Mouse (Mus musculus): ENCODE data around the gene Mepce. TPM values are rescaled to one million over a fixed set of nuclear protein-coding genes. Genes with fewer than 3 reads are reported as not detected.

Gene Mepce
- total and polyA plus RNA-seq, 3 experiments, result 58.7 to 74.2 TPM; not detected in 1

Other genes with a start within 250 kb of the Mepce start
- 0.15 TPM in 1 of 2 replicates, not detected in the other for gene Actl6b, start 234.1 kb downstream of the Mepce start, total RNA-seq (2012; rRNA removed)
- not detected for gene Actl6b, start 234.1 kb downstream of the Mepce start, polyA plus RNA-seq (2012; ENCODE audit: insufficient read depth in 1 of 2, insufficient read length in 2 of 2, low read depth in 1 of 2, low replicate concordance in 2 of 2, missing spikeins in 1 of 2)
- gene Tfr2, start 217.8 kb downstream of the Mepce start, total RNA-seq (2012; rRNA removed), result 76.9 and 96.2 TPM in 2 replicates
- 100 to 1,000 TPM in 1 of 2 experiments, not detected in 1; 112 TPM for gene Tfr2, start 217.8 kb downstream of the Mepce start, polyA plus RNA-seq (2012; ENCODE audit: insufficient read depth in 1 of 2, insufficient read length in 2 of 2, low read depth in 1 of 2, low replicate concordance in 2 of 2, missing spikeins in 1 of 2)
- gene Mospd3, start 186.6 kb downstream of the Mepce start, total RNA-seq (2012; rRNA removed), result 11.9 and 12.4 TPM in 2 replicates
- 100 to 1,000 TPM in 1 of 2 experiments, not detected in 1; 144 TPM for gene Mospd3, start 186.6 kb downstream of the Mepce start, polyA plus RNA-seq (2012; ENCODE audit: insufficient read depth in 1 of 2, insufficient read length in 2 of 2, low read depth in 1 of 2, low replicate concordance in 2 of 2, missing spikeins in 1 of 2)
- gene Pcolce, start 173.9 kb downstream of the Mepce start, total RNA-seq (2012; rRNA removed), result 0.07 and 0.23 TPM in 2 replicates
- gene Pcolce, start 173.9 kb downstream of the Mepce start, polyA plus RNA-seq (2012; ENCODE audit: insufficient read depth in 1 of 2, insufficient read length in 2 of 2, low read depth in 1 of 2, low replicate concordance in 2 of 2, missing spikeins in 1 of 2), result under 1 TPM in 1 of 2 experiments, not detected in 1; 0.77 TPM
- 0.13 and 0.42 TPM in 2 replicates for gene Fbxo24, start 158.7 kb downstream of the Mepce start, total RNA-seq (2012; rRNA removed)
- under 1 TPM in 1 of 2 experiments, not detected in 1; 0.46 TPM for gene Fbxo24, start 158.7 kb downstream of the Mepce start, polyA plus RNA-seq (2012; ENCODE audit: insufficient read depth in 1 of 2, insufficient read length in 2 of 2, low read depth in 1 of 2, low replicate concordance in 2 of 2, missing spikeins in 1 of 2)
- 9.1 and 9.7 TPM in 2 replicates for gene Lrch4, start 158.5 kb downstream of the Mepce start, total RNA-seq (2012; rRNA removed)
- gene Lrch4, start 158.5 kb downstream of the Mepce start, polyA plus RNA-seq (2012; ENCODE audit: insufficient read depth in 1 of 2, insufficient read length in 2 of 2, low read depth in 1 of 2, low replicate concordance in 2 of 2, missing spikeins in 1 of 2), result 100 to 1,000 TPM in 1 of 2 experiments, 10 to 100 TPM in 1; 47.0 to 239 TPM
- gene Gm20605, start 158.5 kb downstream of the Mepce start, total RNA-seq (2012; rRNA removed), result 2.4 and 2.5 TPM in 2 replicates
- 10 to 100 TPM in 1 of 2 experiments, not detected in 1; 12.7 TPM for gene Gm20605, start 158.5 kb downstream of the Mepce start, polyA plus RNA-seq (2012; ENCODE audit: insufficient read depth in 1 of 2, insufficient read length in 2 of 2, low read depth in 1 of 2, low replicate concordance in 2 of 2, missing spikeins in 1 of 2)
- gene Sap25, start 146.3 kb downstream of the Mepce start, total RNA-seq (2012; rRNA removed), result 1.9 and 3.0 TPM in 2 replicates
- gene Sap25, start 146.3 kb downstream of the Mepce start, polyA plus RNA-seq (2012; ENCODE audit: insufficient read depth in 1 of 2, insufficient read length in 2 of 2, low read depth in 1 of 2, low replicate concordance in 2 of 2, missing spikeins in 1 of 2), result 10 to 100 TPM in 1 of 2 experiments, not detected in 1; 22.7 TPM
- 0.10 TPM in 1 of 2 replicates, not detected in the other for gene Irs3, start 141.9 kb downstream of the Mepce start, total RNA-seq (2012; rRNA removed)
- gene Irs3, start 141.9 kb downstream of the Mepce start, polyA plus RNA-seq (2012; ENCODE audit: insufficient read depth in 1 of 2, insufficient read length in 2 of 2, low read depth in 1 of 2, low replicate concordance in 2 of 2, missing spikeins in 1 of 2), result not detected
- 18.7 and 30.0 TPM in 2 replicates for gene Agfg2, start 102.9 kb downstream of the Mepce start, total RNA-seq (2012; rRNA removed)
- 10 to 100 TPM in 1 of 2 experiments, not detected in 1; 38.9 TPM for gene Agfg2, start 102.9 kb downstream of the Mepce start, polyA plus RNA-seq (2012; ENCODE audit: insufficient read depth in 1 of 2, insufficient read length in 2 of 2, low read depth in 1 of 2, low replicate concordance in 2 of 2, missing spikeins in 1 of 2)
- gene Nyap1, start 46.0 kb downstream of the Mepce start, total RNA-seq (2012; rRNA removed), result 0.39 and 0.42 TPM in 2 replicates
- 1 to 10 TPM in 1 of 2 experiments, not detected in 1; 1.1 TPM for gene Nyap1, start 46.0 kb downstream of the Mepce start, polyA plus RNA-seq (2012; ENCODE audit: insufficient read depth in 1 of 2, insufficient read length in 2 of 2, low read depth in 1 of 2, low replicate concordance in 2 of 2, missing spikeins in 1 of 2)
- 52.7 and 58.3 TPM in 2 replicates for gene Tsc22d4, start 41.9 kb downstream of the Mepce start, total RNA-seq (2012; rRNA removed)
- gene Tsc22d4, start 41.9 kb downstream of the Mepce start, polyA plus RNA-seq (2012; ENCODE audit: insufficient read depth in 1 of 2, insufficient read length in 2 of 2, low read depth in 1 of 2, low replicate concordance in 2 of 2, missing spikeins in 1 of 2), result 100 to 1,000 TPM in 1 of 2 experiments, not detected in 1; 203 TPM
- 35.0 and 35.8 TPM in 2 replicates for gene Ppp1r35, start 8.8 kb downstream of the Mepce start, total RNA-seq (2012; rRNA removed)
- 10 to 100 TPM in 1 of 2 experiments, not detected in 1; 46.2 TPM for gene Ppp1r35, start 8.8 kb downstream of the Mepce start, polyA plus RNA-seq (2012; ENCODE audit: insufficient read depth in 1 of 2, insufficient read length in 2 of 2, low read depth in 1 of 2, low replicate concordance in 2 of 2, missing spikeins in 1 of 2)
- gene Zcwpw1, start 143 bp upstream of the Mepce start, total RNA-seq (2012; rRNA removed), result 5.6 and 11.1 TPM in 2 replicates
- gene Zcwpw1, start 143 bp upstream of the Mepce start, polyA plus RNA-seq (2012; ENCODE audit: insufficient read depth in 1 of 2, insufficient read length in 2 of 2, low read depth in 1 of 2, low replicate concordance in 2 of 2, missing spikeins in 1 of 2), result 10 to 100 TPM in 1 of 2 experiments, not detected in 1; 16.0 TPM
- 0.36 and 1.5 TPM in 2 replicates for gene Pilra, start 48.6 kb upstream of the Mepce start, total RNA-seq (2012; rRNA removed)
- gene Pilra, start 48.6 kb upstream of the Mepce start, polyA plus RNA-seq (2012; ENCODE audit: insufficient read depth in 1 of 2, insufficient read length in 2 of 2, low read depth in 1 of 2, low replicate concordance in 2 of 2, missing spikeins in 1 of 2), result under 1 TPM in 1 of 2 experiments, not detected in 1; 0.89 TPM
- 4.4 and 12.1 TPM in 2 replicates for gene Pilrb1, start 70.5 kb upstream of the Mepce start, total RNA-seq (2012; rRNA removed)
- 1 to 10 TPM in 1 of 2 experiments, not detected in 1; 4.5 TPM for gene Pilrb1, start 70.5 kb upstream of the Mepce start, polyA plus RNA-seq (2012; ENCODE audit: insufficient read depth in 1 of 2, insufficient read length in 2 of 2, low read depth in 1 of 2, low replicate concordance in 2 of 2, missing spikeins in 1 of 2)
- gene Pilrb2, start 84.2 kb upstream of the Mepce start, total RNA-seq (2012; rRNA removed), result 32.1 and 71.7 TPM in 2 replicates
- 10 to 100 TPM in 1 of 2 experiments, not detected in 1; 25.9 TPM for gene Pilrb2, start 84.2 kb upstream of the Mepce start, polyA plus RNA-seq (2012; ENCODE audit: insufficient read depth in 1 of 2, insufficient read length in 2 of 2, low read depth in 1 of 2, low replicate concordance in 2 of 2, missing spikeins in 1 of 2)
- not detected in 2 replicates for gene Cyp3a13, start 134.0 kb upstream of the Mepce start, total RNA-seq (2012; rRNA removed)
- not detected for gene Cyp3a13, start 134.0 kb upstream of the Mepce start, polyA plus RNA-seq (2012; ENCODE audit: insufficient read depth in 1 of 2, insufficient read length in 2 of 2, low read depth in 1 of 2, low replicate concordance in 2 of 2, missing spikeins in 1 of 2)
- gene Gjc3, start 175.4 kb upstream of the Mepce start, total RNA-seq (2012; rRNA removed), result not detected in 2 replicates
- gene Gjc3, start 175.4 kb upstream of the Mepce start, polyA plus RNA-seq (2012; ENCODE audit: insufficient read depth in 1 of 2, insufficient read length in 2 of 2, low read depth in 1 of 2, low replicate concordance in 2 of 2, missing spikeins in 1 of 2), result not detected
- gene Azgp1, start 193.9 kb upstream of the Mepce start, total RNA-seq (2012; rRNA removed), result not detected in 2 replicates
- not detected for gene Azgp1, start 193.9 kb upstream of the Mepce start, polyA plus RNA-seq (2012; ENCODE audit: insufficient read depth in 1 of 2, insufficient read length in 2 of 2, low read depth in 1 of 2, low replicate concordance in 2 of 2, missing spikeins in 1 of 2)
- not detected in 2 replicates for gene Smok3a, start 233.6 kb upstream of the Mepce start, total RNA-seq (2012; rRNA removed)
- gene Smok3a, start 233.6 kb upstream of the Mepce start, polyA plus RNA-seq (2012; ENCODE audit: insufficient read depth in 1 of 2, insufficient read length in 2 of 2, low read depth in 1 of 2, low replicate concordance in 2 of 2, missing spikeins in 1 of 2), result not detected
- gene Smok3b, start 233.8 kb upstream of the Mepce start, total RNA-seq (2012; rRNA removed), result not detected in 2 replicates
- not detected for gene Smok3b, start 233.8 kb upstream of the Mepce start, polyA plus RNA-seq (2012; ENCODE audit: insufficient read depth in 1 of 2, insufficient read length in 2 of 2, low read depth in 1 of 2, low replicate concordance in 2 of 2, missing spikeins in 1 of 2)

Measured in MEL (cell line).